Mouse (Mus musculus) myocyte (in vitro differentiated cells): ENCODE measurements at regions not wholly inside any gene's neighbourhood (a gene's known extent, or its start where the extent isn't known, plus 50 kb on each side); places are given as distances from the start of the nearest gene placed in this dataset.

Experiments
- CEBPB ChIP-seq: IDR thresholded peaks from 2 replicates; pipeline ENCODE4 v1.6.1; 2011; ENCODE audit warnings: mild to moderate bottlenecking, moderate library complexity; ENCODE audit not compliant: poor library complexity, insufficient read depth, severe bottlenecking
- E2F4 ChIP-seq: IDR thresholded peaks from one replicate; pipeline ENCODE4 v1.6.1; 2011; ENCODE audit warnings: mild to moderate bottlenecking, control low read depth, moderate library complexity; ENCODE audit not compliant: insufficient read depth
- MAX ChIP-seq: IDR thresholded peaks from one replicate; pipeline ENCODE4 v1.6.1; 2011; ENCODE audit warnings: low read depth, mild to moderate bottlenecking, control low read depth
- MYOD1 ChIP-seq, 3 experiments: IDR thresholded peaks; one replicate each; pipeline ENCODE4 v1.6.1; 2011; ENCODE audit warnings: control low read depth in 2 of 3, low read depth in 2 of 3, mild to moderate bottlenecking in 2 of 3, moderate library complexity in 1 of 3; ENCODE audit not compliant: insufficient read length in 2 of 3, control insufficient read depth in 1 of 3
- MYOG ChIP-seq, 3 experiments: IDR thresholded peaks; one replicate each; pipeline ENCODE4 v1.6.1; 2011; ENCODE audit warnings: control low read depth in 2 of 3, low read depth in 2 of 3, mild to moderate bottlenecking in 2 of 3; ENCODE audit not compliant: insufficient read length in 2 of 3, control insufficient read depth in 1 of 3, insufficient read depth in 1 of 3
- POLR2A ChIP-seq: IDR thresholded peaks from one replicate; pipeline ENCODE4 v1.6.1; 2011; ENCODE audit warnings: low read depth, mild to moderate bottlenecking, control low read depth, moderate library complexity; ENCODE audit not compliant: insufficient read length
- POLR2AphosphoS2 ChIP-seq: IDR thresholded peaks from one replicate; pipeline ENCODE4 v1.6.1; 2011; ENCODE audit warnings: low read depth, control low read depth; ENCODE audit not compliant: insufficient read length
- REST ChIP-seq: IDR thresholded peaks from one replicate; pipeline ENCODE4 v1.6.1; 2011; ENCODE audit warnings: mild to moderate bottlenecking, control low read depth, moderate library complexity; ENCODE audit not compliant: insufficient read depth, insufficient read length
- SRF ChIP-seq: IDR thresholded peaks from one replicate; pipeline ENCODE4 v1.6.1; 2011; ENCODE audit warnings: low read depth; ENCODE audit not compliant: control insufficient read depth, insufficient read length
- TCF12 ChIP-seq: IDR thresholded peaks from one replicate; pipeline ENCODE4 v1.6.1; 2011; ENCODE audit warnings: mild to moderate bottlenecking, control low read depth; ENCODE audit not compliant: poor library complexity, insufficient read depth, severe bottlenecking
- TCF3 ChIP-seq: IDR thresholded peaks from one replicate; pipeline ENCODE4 v1.6.1; 2011; ENCODE audit warnings: low read depth, control low read depth; ENCODE audit not compliant: insufficient read length
- USF1 ChIP-seq: IDR thresholded peaks from one replicate; pipeline ENCODE4 v1.6.1; 2011; ENCODE audit warnings: low read depth, mild to moderate bottlenecking, control low read depth, moderate library complexity

DNA sequence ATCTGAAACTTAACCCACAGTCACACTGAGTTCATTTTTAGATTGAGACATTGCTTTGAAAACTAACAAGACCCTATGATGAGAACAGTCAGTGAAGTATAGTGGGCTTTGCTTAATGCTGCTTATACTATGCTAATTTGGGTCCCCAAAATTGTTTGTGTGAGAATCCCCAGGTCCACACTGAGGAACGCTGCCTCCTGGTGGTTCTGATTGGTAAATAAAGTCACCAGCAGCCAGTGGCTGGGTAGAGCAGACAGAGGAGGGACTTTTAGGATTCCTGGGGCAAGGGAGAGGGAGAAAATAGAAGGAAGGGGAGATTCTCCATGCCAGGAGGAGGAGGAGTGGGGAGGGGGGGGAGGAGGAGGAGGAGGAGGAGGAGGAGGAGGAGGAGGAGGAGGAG is 288.4 kb upstream of the Htr2a start:
- TF ChIP-seq TCF3: no peak
- no peak for TF ChIP-seq POLR2A
- no peak for TF ChIP-seq REST
- TF ChIP-seq SRF: no peak
- no peak for TF ChIP-seq MYOG (IDR thresholded peaks at IDR 0.05; ENCODE audit: control insufficient read depth in 1 of 3, insufficient read depth in 1 of 3, insufficient read length in 2 of 3, low read depth in 2 of 3)
- no peak for TF ChIP-seq CEBPB
- no peak for TF ChIP-seq MYOD1 (IDR thresholded peaks at IDR 0.05; ENCODE audit: control insufficient read depth in 1 of 3, insufficient read length in 2 of 3, low read depth in 2 of 3)
- no peak for TF ChIP-seq POLR2AphosphoS2
- no peak for TF ChIP-seq E2F4
- TF ChIP-seq MAX: no peak
- TF ChIP-seq TCF12: no peak
- no peak for TF ChIP-seq USF1
